Mouse (Mus musculus) gastrocnemius, postnatal 14 days (tissue): ENCODE measurements around the gene Atp6v0e. TPM values are rescaled to one million over a fixed set of nuclear protein-coding genes. Genes with fewer than 3 reads are reported as not detected.

Source experiments
- DNase-seq: peaks from one replicate; pipeline ENCODE4 v3.0.0; 2021; ENCODE audit warnings: mixed read lengths
- intact Hi-C: fragments of 180-260 bp; cut with DNase I; formaldehyde crosslinking; loops from one replicate; pipeline ENCODE4 v1.15.1; 2025; ENCODE audit warnings: low total_unique reads
- total RNA-seq, 2 experiments: library from RNA; stranded (reverse); gene quantifications; 2 replicates each; pipeline ENCODE4 v1.2.3; 2021

Gene Atp6v0e
- total RNA-seq, 2 experiments from 2014 or later, result 37.4 to 40.8 TPM

- DNase-seq, result peak; percentile 86
- intact Hi-C loops, result no loop called here
Measured at GRCm38 (mm10) chr17:26676616-26677376, 13.8 kb downstream of the Atp6v0e start.

GRCm38 (mm10) chr17:26677711-26678637, 14.9 kb downstream of the Atp6v0e start:
- no peak for DNase-seq
- intact Hi-C loops, result no loop called here

- intact Hi-C loops, result no loop called here
- DNase-seq, result no peak
Measured at GRCm38 (mm10) chr17:26681276-26681675, 18.2 kb downstream of the Atp6v0e start.

GRCm38 (mm10) chr17:26686334-26687000, 23.4 kb downstream of the Atp6v0e start:
- intact Hi-C loops, result no loop called here
- DNase-seq, result no peak

GRCm38 (mm10) chr17:26688795-26689735, 26.0 kb downstream of the Atp6v0e start:
- intact Hi-C loops, result no loop called here
- DNase-seq, result no peak

- DNase-seq, result no peak
- intact Hi-C loops, result no loop called here
Measured at GRCm38 (mm10) chr17:26689810-26690209, 26.8 kb downstream of the Atp6v0e start.

- intact Hi-C loops, result no loop called here
- DNase-seq, result no peak
Measured at GRCm38 (mm10) chr17:26690236-26690635, 27.2 kb downstream of the Atp6v0e start.

- intact Hi-C loops, result no loop called here
- no peak for DNase-seq
Measured at GRCm38 (mm10) chr17:26691110-26691509, 28.1 kb downstream of the Atp6v0e start.

GRCm38 (mm10) chr17:26693424-26693823, 30.4 kb downstream of the Atp6v0e start:
- intact Hi-C loops, result no loop called here

GRCm38 (mm10) chr17:26694171-26694570, 31.1 kb downstream of the Atp6v0e start:
- intact Hi-C loops, result no loop called here
- DNase-seq, result no peak

More at GRCm38 (mm10) chr17:26693424-26693823, 30.4 kb downstream of the Atp6v0e start:
- no peak for DNase-seq

GRCm38 (mm10) chr17:26695193-26695592, 32.2 kb downstream of the Atp6v0e start:
- intact Hi-C loops, result no loop called here
- no peak for DNase-seq

GRCm38 (mm10) chr17:26698846-26699245, 35.8 kb downstream of the Atp6v0e start:
- intact Hi-C loops, result no loop called here

GRCm38 (mm10) chr17:26699819-26700616, 37.0 kb downstream of the Atp6v0e start:
- no peak for DNase-seq
- intact Hi-C loops, result no loop called here

More at GRCm38 (mm10) chr17:26698846-26699245, 35.8 kb downstream of the Atp6v0e start:
- no peak for DNase-seq

GRCm38 (mm10) chr17:26701565-26701964, 38.5 kb downstream of the Atp6v0e start:
- DNase-seq, result no peak
- intact Hi-C loops, result no loop called here

GRCm38 (mm10) chr17:26702621-26703020, 39.6 kb downstream of the Atp6v0e start:
- intact Hi-C loops, result no loop called here
- DNase-seq, result no peak

GRCm38 (mm10) chr17:26703671-26704070, 40.6 kb downstream of the Atp6v0e start:
- intact Hi-C loops, result no loop called here

GRCm38 (mm10) chr17:26705463-26706359, 42.7 kb downstream of the Atp6v0e start:
- DNase-seq, result no peak
- intact Hi-C loops, result no loop called here

More at GRCm38 (mm10) chr17:26703671-26704070, 40.6 kb downstream of the Atp6v0e start:
- DNase-seq, result no peak
